Mouse (Mus musculus): ENCODE data around the gene Cd7.

- TF ChIP-seq CTCF (IDR thresholded peaks at IDR 0.05; ENCODE audit: low read depth) (no peak), EP300 (optimal IDR thresholded peaks at IDR 0.05) (no peak)
These were observed 6.1 kb upstream of the Cd7 start for GRCm38 (mm10) chr11:121045286-121045685.
